Mouse (Mus musculus): ENCODE results near the gene Ttc19.
"Not testable (repeated sequence)": the region's sequence is repeated elsewhere in the genome, so short reads cannot be mapped to it uniquely, and the experiment has no call there.

Gene Ttc19

GRCm38 (mm10) chr11:62285020-62285419 is 3.7 kb downstream of the Ttc19 start:
- no peak for DNase-seq

- no peak for DNase-seq
These were observed 6.4 kb downstream of the Ttc19 start for GRCm38 (mm10) chr11:62287700-62288099.

GRCm38 (mm10) chr11:62294121-62294520 is 12.8 kb downstream of the Ttc19 start:
- DNase-seq = no peak

GRCm38 (mm10) chr11:62298883-62299282 is 17.6 kb downstream of the Ttc19 start:
- no peak for DNase-seq

- no peak for DNase-seq
These were observed 24.6 kb downstream of the Ttc19 start for GRCm38 (mm10) chr11:62305866-62306265.

- no peak for DNase-seq
These were observed 28.0 kb downstream of the Ttc19 start for GRCm38 (mm10) chr11:62309296-62309695.

GRCm38 (mm10) chr11:62314984-62315383 is 33.7 kb downstream of the Ttc19 start:
- DNase-seq = no peak

- peak; percentile 41 to 56 for DNase-seq
These were observed 36.5 kb downstream of the Ttc19 start for GRCm38 (mm10) chr11:62317746-62318145.

GRCm38 (mm10) chr11:62320097-62320496 is 38.8 kb downstream of the Ttc19 start:
- no peak for DNase-seq

GRCm38 (mm10) chr11:62323659-62324058 is 42.4 kb downstream of the Ttc19 start:
- no peak for DNase-seq

- peak in 1 of 2 experiments; percentile 23 for DNase-seq
These were observed 49.9 kb downstream of the Ttc19 start for GRCm38 (mm10) chr11:62331141-62331540.

- no peak for DNase-seq
These were observed 51.0 kb downstream of the Ttc19 start for GRCm38 (mm10) chr11:62332228-62332627.

GRCm38 (mm10) chr11:62343002-62343401 is 61.7 kb downstream of the Ttc19 start:
- no peak for DNase-seq

- no peak for DNase-seq
These were observed 70.7 kb downstream of the Ttc19 start for GRCm38 (mm10) chr11:62351948-62352347.

GRCm38 (mm10) chr11:62355216-62355615 is 73.9 kb downstream of the Ttc19 start:
- no peak for DNase-seq

- no peak for DNase-seq
These were observed 85.6 kb downstream of the Ttc19 start for GRCm38 (mm10) chr11:62366879-62367278.

- DNase-seq = no peak
These were observed 88.7 kb downstream of the Ttc19 start for GRCm38 (mm10) chr11:62369924-62370323.

GRCm38 (mm10) chr11:62371776-62372175 is 90.5 kb downstream of the Ttc19 start:
- DNase-seq = peak; percentile 34 to 59

- DNase-seq = not testable (repeated sequence)
These were observed 96.1 kb downstream of the Ttc19 start for GRCm38 (mm10) chr11:62377202-62377851.
